Mouse (Mus musculus) layer of hippocampus, adult 9-11 months (tissue): ENCODE measurements around the gene Gja1.
"Not testable (repeated sequence)": the region's sequence is repeated elsewhere in the genome, so short reads cannot be mapped to it uniquely, and the experiment has no call there.

Source experiments
- DNase-seq: peaks from one replicate; pipeline ENCODE4 v3.0.0; 2022

Gene Gja1

DNA sequence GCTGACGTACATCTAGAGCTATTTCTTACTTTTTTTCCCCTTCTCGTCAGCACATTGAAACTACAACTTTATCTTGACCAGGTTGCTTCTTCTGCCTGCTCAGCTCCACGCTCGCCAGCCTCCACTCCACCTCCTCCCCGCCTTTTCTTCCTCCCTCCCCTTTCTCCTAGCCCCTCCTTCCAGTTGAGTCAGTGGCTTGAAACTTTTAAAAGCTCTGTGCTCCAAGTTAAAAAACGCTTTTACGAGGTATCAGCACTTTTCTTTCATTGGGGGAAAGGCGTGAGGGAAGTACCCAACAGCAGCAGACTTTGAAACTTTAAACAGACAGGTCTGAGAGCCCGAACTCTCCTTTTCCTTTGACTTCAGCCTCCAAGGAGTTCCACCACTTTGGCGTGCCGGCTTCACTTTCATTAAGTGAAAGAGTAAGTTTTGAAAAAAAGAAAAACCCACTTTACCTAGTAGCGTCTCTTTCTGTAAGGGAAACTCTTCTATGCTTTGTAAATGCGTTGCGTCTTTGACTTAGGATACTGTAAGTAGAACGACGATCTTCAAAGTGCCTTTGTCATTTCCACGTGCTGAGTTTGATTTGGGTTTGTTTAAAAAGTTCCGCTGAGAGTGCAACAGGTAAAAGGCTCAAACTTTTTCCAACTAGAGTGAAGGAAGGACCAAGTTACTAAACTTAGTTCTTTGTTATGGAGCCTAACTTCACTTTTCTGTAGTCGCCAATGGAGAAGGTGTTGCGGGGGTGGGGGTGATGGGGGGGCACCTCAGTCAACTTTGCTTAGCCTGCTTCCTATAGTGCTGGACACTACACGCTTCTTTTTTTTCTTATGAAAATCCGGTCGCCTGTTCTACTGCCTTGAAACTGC lies at the start of gene Gja1:
Gene Gja1, plus strand, starts transcription at position 234 of the 869 bp plus-strand sequence.
- no peak for DNase-seq

DNA sequence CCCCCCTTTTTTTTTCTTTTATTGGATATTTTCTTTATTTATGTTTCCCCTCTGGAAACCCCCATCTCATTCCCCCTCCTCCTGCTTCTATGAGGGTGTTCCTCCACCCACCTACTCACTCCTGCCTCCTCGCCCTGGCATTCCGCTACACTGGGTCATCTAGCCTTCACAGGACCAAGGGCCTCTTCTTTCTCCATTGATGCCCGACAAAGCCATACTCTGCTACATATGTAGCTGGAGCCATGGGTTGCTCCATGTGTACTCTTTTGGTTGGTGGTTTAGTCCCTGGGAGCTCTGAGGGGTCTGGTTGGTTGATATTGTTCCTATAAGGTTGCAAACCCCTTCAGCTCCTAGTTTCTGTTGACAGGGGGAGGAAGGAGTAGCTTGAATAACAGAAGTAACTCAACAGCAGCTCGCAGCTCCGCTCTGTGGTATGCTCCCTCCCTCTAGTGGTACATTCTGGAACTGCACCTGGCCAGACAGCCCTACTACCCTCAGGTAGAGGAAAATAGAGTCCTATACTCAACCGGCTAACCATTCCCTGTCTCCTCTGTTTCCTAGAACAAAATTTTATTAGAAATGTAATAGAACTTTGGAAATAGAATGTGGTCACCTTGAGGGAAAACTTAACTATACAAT lies 38.2 kb upstream of the Gja1 start:
- peak; percentile 76 for DNase-seq

DNA sequence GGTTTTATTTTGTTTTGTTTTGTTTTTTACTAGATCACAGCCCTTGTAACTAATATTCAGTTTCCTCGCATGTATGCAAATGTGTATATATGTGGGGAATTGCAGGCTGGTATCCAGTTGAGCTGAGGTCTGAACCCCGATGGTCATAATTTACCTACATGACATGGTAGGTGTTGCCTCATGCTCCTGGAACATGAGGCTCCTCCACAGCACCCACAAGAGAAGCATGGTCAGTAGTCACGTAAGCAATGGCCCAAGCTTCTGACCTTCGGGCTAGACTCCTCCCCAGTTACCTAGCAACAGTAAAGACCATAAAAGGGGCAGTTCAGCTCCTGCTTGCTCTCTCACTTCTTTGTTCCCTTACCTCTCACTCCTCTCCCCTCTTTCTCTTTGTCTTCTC lies 16.7 kb upstream of the Gja1 start:
- DNase-seq: no peak

GRCm38 (mm10) chr10:56369073-56369472 lies 8.1 kb upstream of the Gja1 start:
- peak; percentile 49 for DNase-seq

DNA sequence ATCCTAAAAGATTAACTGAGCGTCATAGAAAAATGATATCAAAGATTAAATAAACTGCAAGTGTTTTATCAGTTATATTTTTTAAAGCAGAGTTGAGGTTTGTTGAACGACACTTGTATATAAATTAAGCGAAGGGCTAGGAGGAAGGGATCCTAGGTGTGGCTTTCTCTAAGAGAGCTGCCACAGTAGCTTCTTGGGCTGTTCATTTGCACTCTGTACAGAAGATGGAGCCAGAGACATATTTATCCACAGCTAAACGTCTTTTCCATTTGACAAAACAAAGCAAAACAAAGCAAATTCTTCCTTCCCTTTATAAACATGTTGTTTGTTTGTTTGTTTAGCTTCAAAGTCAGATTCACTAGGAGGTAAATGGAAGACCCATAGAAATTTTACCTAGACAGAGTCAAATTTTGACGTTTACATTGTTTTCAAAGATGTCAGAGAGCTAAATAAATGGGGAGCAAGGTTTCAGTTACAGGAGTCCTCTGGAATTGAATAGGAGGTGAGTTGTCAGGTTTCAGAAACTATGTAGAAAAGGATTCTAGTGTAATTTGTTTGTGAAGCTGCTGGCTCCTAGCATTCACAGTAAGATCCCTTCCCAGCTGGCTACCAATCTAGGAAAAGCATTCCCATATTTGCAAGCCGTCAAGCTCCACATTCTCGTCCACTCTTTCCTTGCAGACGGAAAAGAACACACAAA lies 4.0 kb upstream of the Gja1 start:
- no peak for DNase-seq

- DNase-seq: no peak
Measured at GRCm38 (mm10) chr10:56374169-56374568, 3.0 kb upstream of the Gja1 start.

DNA sequence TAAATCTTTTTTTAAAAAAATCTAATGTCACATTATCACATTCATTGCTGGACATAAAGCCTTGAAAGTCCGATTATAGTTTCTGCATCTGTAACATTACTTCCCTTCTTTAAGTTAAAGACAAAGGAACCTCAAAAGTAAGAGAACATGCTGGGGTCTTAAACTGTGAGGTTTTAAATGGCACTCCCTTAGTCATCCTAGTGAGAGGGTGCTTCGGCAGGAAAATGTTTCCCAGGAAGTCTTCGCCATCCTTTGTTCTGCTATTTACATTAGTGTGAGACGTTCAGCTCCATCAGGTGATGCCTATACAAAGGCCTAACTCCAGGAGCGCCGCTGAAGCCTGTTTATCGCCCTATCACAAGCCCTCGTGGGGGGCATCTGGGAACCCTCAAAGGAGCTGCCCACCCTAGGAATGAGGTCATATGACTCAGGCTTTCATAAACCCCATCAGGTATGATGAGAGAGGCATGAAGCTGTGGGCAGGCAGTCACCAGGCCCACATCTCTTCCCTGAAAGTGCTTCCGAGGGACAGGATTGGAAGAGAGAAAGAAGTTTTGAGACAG lies 1.1 kb upstream of the Gja1 start:
- no peak for DNase-seq

DNA sequence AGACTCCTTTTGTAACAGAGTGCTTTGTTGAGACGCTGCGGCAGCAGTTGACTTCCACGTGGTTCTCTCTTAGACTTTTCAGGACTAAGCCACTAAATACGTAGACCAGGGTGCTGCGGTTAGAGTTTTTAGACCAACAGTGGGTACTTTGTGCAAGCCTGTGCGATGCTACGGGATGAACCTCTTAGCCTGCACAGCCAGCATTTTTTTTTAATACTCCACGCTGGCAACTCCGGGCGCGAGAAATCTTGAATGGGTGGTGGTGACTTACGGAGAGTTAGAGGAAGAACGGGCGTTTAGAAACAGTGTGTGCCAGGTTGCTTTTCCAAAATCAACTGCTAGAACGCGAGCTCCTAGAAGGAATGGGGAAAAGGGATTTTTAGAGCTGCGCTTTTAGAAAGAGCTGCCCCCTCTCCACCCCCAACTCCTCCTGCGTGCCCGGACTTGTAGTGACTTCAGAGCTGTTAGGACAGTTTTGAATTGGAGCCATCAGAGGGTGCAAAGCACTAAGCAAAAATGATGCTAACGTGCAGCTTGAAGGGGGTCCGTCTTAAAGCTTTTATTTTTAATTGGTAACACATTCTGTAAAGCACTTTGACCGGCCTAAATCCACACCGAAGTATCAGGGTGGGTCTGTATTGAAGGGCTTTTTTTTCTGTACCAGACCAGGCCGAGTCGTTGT lies 977 bp downstream of the Gja1 start:
- no peak for DNase-seq

DNA sequence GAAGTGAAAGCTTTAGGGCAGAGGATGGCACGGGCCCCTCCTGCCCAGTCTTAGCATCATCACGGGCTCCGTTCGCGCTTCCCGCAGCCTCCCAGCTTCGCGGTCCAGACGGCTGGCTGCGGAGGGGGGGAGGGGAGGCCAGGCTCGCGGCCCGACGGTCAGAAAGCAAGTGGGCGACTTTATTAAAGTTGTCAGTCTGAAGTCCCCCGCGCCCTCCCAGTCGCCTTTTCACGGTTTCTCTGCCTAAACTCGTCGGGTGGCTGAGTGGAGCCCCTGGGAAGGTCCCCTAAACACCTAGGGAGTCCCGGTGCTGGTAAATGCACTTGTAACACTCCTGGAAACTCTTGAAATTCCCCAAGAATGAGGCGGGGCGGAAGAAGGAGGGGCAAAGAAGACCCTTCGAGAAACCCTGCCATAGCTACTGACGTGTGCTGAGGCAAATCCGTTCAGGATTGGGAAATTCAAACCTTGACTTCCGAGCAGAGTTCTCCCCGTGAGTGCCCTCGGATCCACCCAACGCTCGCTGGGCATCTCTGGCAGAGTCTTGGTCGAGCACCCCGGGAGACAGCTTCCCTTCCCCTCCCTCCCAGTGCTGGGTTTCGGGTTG lies 1.6 kb downstream of the Gja1 start:
- DNase-seq: no peak

DNA sequence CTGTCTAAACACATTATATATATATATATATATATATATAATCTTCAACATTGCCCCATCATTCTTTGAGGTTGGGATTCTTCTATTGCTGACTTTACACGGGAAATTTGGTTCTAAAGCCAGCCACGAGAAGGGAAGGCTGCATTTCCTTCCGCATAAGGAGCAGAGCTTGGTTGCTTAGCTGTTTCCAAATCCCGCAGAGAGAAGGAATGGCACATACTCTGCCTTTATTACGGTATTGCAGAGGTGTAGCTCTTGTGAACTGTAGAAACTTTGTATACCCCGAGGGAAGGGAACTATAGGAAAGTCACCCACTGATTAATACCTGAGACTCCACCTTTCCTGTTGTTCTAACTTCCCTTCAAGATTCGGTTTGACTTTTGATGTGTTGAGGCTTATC lies 2.6 kb downstream of the Gja1 start:
- DNase-seq: no peak

DNA sequence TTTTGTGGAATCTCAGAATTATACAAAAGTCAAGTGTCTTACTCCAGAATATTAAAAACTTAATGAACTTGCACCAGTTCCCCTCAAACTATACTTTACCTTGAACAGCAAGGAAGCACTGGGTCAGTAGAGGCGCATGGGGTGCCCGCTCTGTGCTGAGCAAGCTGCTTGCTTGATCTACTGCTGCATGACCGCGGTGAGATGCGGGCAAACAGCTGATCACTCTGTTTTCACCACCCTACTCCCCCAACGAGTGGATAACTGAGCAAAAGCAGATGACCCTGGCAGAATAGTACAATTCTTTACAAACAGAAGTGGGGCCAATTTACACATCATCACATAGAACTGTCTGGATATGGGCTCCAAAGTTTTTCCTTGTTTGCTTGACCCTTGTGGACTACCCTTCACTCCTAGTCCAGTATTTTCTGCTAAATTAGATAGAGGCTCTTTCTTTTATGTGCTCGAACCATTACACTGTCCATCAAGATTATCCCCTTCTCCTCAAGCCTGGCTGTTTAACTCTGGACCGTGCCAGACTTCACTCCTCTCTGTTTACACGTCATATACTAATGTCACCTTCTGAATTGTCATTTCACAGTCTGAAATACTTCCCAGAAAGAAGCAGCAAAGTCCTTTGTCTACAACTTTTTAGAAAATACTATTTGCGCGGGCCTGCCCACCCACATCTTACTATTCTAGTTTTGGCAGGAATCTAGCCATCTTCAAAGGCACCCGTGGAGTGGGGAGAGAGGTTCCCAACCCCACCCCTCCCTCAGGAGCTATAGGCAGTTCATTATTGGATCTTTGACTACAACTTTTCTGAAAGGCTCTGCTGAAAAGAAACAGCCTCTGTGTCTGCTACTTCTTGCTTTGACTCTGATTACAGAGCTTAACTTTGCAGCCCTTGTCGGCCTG lies 8.3 kb downstream of the Gja1 start:
- DNase-seq: no peak

DNA sequence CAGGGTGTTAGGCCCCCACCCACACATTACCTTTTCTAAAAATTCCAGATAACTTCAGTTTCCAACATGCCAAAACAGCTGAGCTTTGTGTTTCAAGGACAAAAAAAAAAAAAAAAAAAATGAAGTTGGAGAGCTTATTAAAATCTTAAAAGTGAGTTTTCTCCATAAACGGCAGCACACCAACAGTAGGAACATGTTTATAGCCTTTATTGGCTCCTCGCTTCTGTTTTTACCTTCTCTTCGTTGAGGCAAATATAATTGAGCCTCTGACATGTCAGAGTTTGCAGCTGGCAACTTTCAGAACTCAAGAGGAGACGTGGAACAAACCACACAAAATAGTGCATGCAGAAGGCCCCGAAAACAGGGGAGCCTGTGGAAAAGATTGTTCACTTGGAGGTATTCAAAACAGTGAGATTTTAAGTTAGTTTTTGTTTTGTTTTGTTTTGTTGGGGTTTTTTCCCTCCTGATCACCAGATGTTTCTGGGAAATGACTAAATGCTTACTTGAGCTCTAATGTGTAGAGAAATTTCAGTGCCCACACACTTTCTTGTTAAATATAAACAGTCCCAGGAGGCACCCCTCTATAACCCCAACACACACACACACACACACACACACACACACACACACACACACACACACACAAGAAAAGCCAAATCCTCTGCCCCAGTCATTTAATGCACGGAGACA lies 16.1 kb downstream of the Gja1 start:
- DNase-seq: no peak

DNA sequence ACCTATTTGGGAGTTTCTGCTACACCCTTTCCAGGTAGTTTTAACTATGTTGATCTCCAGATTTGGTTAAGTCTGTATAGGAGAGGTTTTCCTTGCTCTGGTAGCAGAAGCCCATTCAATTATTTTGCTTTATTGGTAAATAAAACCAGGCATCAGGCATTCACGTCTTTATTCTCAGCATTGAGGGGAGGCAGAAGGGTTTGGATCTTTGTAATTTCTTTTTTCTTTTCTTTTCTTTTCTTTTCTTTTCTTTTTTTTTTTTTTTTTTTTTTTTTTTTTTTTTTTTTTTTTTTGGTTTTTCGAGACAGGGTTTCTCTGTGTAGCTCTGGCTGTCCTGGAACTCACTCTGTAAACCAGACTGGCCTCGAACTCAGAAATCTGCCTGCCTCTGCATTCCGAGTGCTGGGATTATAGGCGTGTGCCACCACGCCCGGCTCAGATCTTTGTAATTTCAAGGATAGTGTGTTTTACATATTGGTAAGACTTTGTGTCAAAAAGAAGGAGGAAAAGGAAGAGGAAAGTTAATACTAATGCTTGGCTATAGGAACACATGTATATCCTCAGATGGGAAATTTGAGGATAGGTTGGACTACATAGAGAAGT lies 16.8 kb downstream of the Gja1 start:
- DNase-seq: not testable (repeated sequence)

DNA sequence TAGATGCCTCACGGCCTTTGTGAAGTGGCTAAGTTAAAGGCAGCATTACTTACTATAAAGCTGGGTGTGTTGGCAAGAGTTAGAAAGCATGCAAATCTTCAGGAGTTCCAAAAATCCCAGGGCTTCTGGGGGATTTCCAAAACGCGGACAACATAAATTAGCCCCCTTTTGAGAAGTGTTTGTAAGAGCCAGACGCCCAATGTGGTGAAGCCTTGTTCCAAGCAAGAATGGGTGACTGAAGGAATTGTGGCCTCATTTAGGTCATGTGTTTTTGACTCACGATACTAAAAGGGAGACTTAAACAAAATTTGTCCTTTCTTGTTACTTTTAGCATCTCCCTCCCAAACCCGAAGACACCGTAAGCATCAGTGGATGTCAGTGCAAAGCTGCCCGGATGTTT lies 20.7 kb downstream of the Gja1 start:
- no peak for DNase-seq

- DNase-seq: no peak
Measured at GRCm38 (mm10) chr10:56398310-56398709, 21.2 kb downstream of the Gja1 start.

DNA sequence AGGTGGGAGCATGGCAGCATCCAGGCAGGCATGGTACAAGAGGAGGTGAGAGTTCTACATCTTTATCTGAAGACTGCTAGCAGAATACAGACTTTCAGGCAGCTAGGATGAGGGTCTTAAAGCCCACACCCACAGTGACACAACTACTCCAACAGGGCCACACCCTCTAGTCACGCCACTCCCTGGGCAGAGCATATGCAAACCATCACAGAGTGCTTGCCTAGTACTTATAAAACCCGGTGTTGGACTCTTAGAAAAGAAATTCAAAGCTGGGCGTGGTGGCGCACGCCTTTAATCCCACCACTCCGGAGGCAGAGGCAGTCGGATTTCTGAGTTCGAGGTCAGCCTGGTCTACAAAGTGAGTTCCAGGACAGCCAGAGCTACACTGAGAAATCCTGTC lies 24.3 kb downstream of the Gja1 start:
- not testable (repeated sequence) for DNase-seq

DNA sequence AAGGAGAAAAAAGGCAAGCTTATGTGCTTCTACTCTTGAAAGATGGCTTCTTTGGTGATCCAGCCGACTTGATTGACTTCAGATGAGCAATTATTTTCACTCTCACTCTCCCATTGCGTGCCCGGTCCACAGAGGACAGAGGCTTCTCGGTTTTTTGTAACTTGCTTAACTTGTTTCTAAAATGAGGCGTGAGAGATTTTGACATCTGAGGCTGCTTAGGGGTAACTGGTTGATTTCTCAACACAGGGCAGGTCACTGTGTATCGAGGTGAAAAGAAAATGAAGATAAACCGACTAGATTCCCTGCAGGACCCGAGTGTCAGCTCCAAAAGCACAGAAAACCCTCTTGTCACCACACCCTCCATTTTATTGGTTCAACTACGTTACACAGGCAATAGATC lies 28.8 kb downstream of the Gja1 start:
- DNase-seq: no peak

- DNase-seq: no peak
Measured at GRCm38 (mm10) chr10:56406386-56407130, 29.4 kb downstream of the Gja1 start.

DNA sequence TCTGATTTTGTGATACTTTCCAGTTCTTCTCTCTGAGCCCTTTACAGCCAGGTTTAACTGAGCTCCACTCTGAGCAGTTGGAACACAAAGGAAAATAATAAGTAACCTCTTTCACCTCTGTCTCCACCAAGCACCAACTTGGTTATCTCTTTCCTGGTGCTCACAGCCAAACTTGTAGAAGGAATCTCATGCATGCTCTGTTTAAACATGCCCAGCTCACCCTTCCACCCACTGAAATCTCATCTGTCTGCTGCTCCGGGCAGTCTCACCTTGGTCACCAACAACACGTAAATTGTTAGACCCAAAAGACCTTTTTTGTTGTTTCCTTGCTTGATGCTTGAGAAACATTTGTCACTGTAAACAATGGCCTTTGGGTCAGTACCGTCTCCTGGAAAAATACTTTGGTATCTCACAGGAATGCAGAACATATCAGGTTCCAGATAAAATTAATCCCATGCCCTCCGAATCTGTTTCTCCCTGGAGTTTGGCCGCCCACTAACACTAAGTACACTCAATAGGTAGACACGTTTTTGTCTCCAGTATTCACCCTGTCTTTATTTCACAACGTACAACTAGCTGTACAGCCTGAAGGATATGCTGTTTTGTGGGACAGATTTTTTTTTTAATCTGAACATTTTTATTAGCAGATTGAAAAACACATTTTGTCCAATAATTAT lies 38.9 kb downstream of the Gja1 start:
- no peak for DNase-seq
